In genomic region chr3:94786367-94786835, GRCm38 (mm10) we compare ENCODE assay signal across 8 mouse cellular contexts. TPM values are rescaled to one million over a fixed set of nuclear protein-coding genes. Genes with fewer than 3 reads are reported as not detected.
A peak's percentile ranks its signal among the peaks of the same experiment; 100 is the strongest.
DNase-seq lines count a peak whose midpoint lies in the region; ATAC-seq and TF ChIP-seq lines count a peak whose summit lies in the region.

Gene Cgn, minus strand, starts transcription at chr3:94786492.

- H3K9me3 ChIP-seq in heart, embryonic 11.5 days (replicated peaks; ENCODE audit: control insufficient read depth, low read length), result no peaks in the 10 kb centered on the region
- no peaks in the 10 kb centered on the region for H3K9me3 ChIP-seq in kidney, embryonic 15.5 days (replicated peaks)
- H3K9me3 ChIP-seq in limb, embryonic 15.5 days, result no peaks in the 10 kb centered on the region
- no peaks in the 10 kb centered on the region for H3K9me3 ChIP-seq in midbrain, postnatal 0 days (ENCODE audit: low read length)

- H3K9ac ChIP-seq in heart, embryonic 11.5 days (ENCODE audit: low read depth, low read length), result peak within 1 kb of the TSS; percentile 69
- peak within 1 kb of the TSS; percentile 50 for H3K9ac ChIP-seq in kidney, embryonic 15.5 days
- H3K9ac ChIP-seq in limb, embryonic 15.5 days, result peak within 1 kb of the TSS; percentile 37
- H3K9ac ChIP-seq in midbrain, postnatal 0 days (replicated peaks; ENCODE audit: low read length, poor library complexity, severe bottlenecking), result peak within 1 kb of the TSS; percentile 79

- peak; percentile 96 for DNase-seq in A20 (ENCODE audit: low read depth, low spot score)
- peak; percentile 98 for DNase-seq in midbrain, postnatal 0 days (ENCODE audit: low spot score)
- peak; percentile 67 to 69 for DNase-seq in spleen, postnatal 14 days (ENCODE audit: low spot score in 2 of 2)

- under 1% methylated on average over 35 of the region's 35 CpGs for WGBS in heart, embryonic 11.5 days (ENCODE audit: insufficient replicate concordance)
- WGBS in kidney, embryonic 15.5 days, result under 1% methylated on average over 35 of the region's 35 CpGs
- WGBS in limb, embryonic 15.5 days, result under 1% methylated on average over 35 of the region's 35 CpGs
- WGBS in midbrain, postnatal 0 days, result under 1% methylated on average over 35 of the region's 35 CpGs

- TF ChIP-seq CTCF in bone marrow macrophage, adult 2 months (IDR thresholded peaks at IDR 0.05; ENCODE audit: low read depth, low read length), result no peak
- no peak for TF ChIP-seq CTCF in embryonic fibroblast, embryonic 13.5 days (IDR thresholded peaks at IDR 0.05; ENCODE audit: borderline replicate concordance, insufficient read depth, low read length)
- TF ChIP-seq CTCF in midbrain, postnatal 0 days (IDR thresholded peaks at IDR 0.05), result no peak

- H3K4me3 ChIP-seq in bone marrow macrophage, adult 2 months (ENCODE audit: insufficient read depth, low read length), result peak within 1 kb of the TSS; percentile 64
- H3K4me3 ChIP-seq in embryonic fibroblast, embryonic 13.5 days (ENCODE audit: insufficient read depth, low read length), result peak within 1 kb of the TSS; percentile 62
- peak within 1 kb of the TSS; percentile 56 for H3K4me3 ChIP-seq in heart, embryonic 11.5 days (ENCODE audit: low read depth, low read length)
- peak within 1 kb of the TSS; percentile 67 for H3K4me3 ChIP-seq in kidney, embryonic 15.5 days (replicated peaks)
- H3K4me3 ChIP-seq in limb, embryonic 15.5 days, result peak within 1 kb of the TSS; percentile 51
- H3K4me3 ChIP-seq in midbrain, postnatal 0 days (ENCODE audit: low read depth, low read length), result peak within 1 kb of the TSS; percentile 54

- H3K27ac ChIP-seq in bone marrow macrophage, adult 2 months (ENCODE audit: insufficient read depth, low read depth, low read length), result no peak within 1 kb of the TSS
- no peak within 1 kb of the TSS for H3K27ac ChIP-seq in embryonic fibroblast, embryonic 13.5 days (ENCODE audit: insufficient read depth, low read length)
- H3K27ac ChIP-seq in heart, embryonic 11.5 days (ENCODE audit: low read depth, low read length), result 0 out of 2 replicates have a peak within 1 kb of the TSS, but pooled peaks have one; percentile 24
- H3K27ac ChIP-seq in kidney, embryonic 15.5 days, result peak within 1 kb of the TSS; percentile 62
- peak within 1 kb of the TSS; percentile 30; the same call in 1 of the 2 replicates for H3K27ac ChIP-seq in limb, embryonic 15.5 days
- peak within 1 kb of the TSS; percentile 95 for H3K27ac ChIP-seq in midbrain, postnatal 0 days (ENCODE audit: low read depth, low read length)

- no peak for TF ChIP-seq POLR2A in bone marrow macrophage, adult 2 months (IDR thresholded peaks at IDR 0.05; ENCODE audit: borderline replicate concordance, low read depth, low read length)
- TF ChIP-seq POLR2A in embryonic fibroblast, embryonic 13.5 days (IDR thresholded peaks at IDR 0.05; ENCODE audit: low read depth, low read length), result no peak

- no peaks in the 10 kb centered on the region for H3K4me1 ChIP-seq in bone marrow macrophage, adult 2 months (ENCODE audit: control insufficient read depth, insufficient read depth, low read length)
- peaks cover 2% of the 10 kb centered on the region; the same call in 1 of the 2 replicates for H3K4me1 ChIP-seq in embryonic fibroblast, embryonic 13.5 days (ENCODE audit: control insufficient read depth, insufficient read depth, low read length)
- H3K4me1 ChIP-seq in heart, embryonic 11.5 days (ENCODE audit: control insufficient read depth, insufficient read depth, low read length), result peaks cover 9% of the 10 kb centered on the region
- H3K4me1 ChIP-seq in kidney, embryonic 15.5 days, result peaks cover 32% of the 10 kb centered on the region
- peaks cover 14% of the 10 kb centered on the region for H3K4me1 ChIP-seq in limb, embryonic 15.5 days
- H3K4me1 ChIP-seq in midbrain, postnatal 0 days (ENCODE audit: insufficient read depth, low read length), result no peaks in the 10 kb centered on the region; the same call in 1 of the 2 replicates

- H3K36me3 ChIP-seq in heart, embryonic 11.5 days (ENCODE audit: control insufficient read depth, insufficient read depth, low read length), result no peaks in the 10 kb centered on the region
- H3K36me3 ChIP-seq in kidney, embryonic 15.5 days, result no peaks in the 10 kb centered on the region
- no peaks in the 10 kb centered on the region for H3K36me3 ChIP-seq in limb, embryonic 15.5 days
- no peaks in the 10 kb centered on the region for H3K36me3 ChIP-seq in midbrain, postnatal 0 days (ENCODE audit: insufficient read depth, low read length)

- peak; percentile 87 for ATAC-seq in heart, embryonic 11.5 days (replicated peaks; ENCODE audit: insufficient number of reproducible peaks, low FRiP score, low TSS enrichment)
- ATAC-seq in kidney, embryonic 15.5 days (replicated peaks; ENCODE audit: low FRiP score), result peak; percentile 94
- ATAC-seq in limb, embryonic 15.5 days (ENCODE audit: insufficient number of reproducible peaks, low FRiP score, low TSS enrichment, low read depth), result peak; percentile 94
- ATAC-seq in midbrain, postnatal 0 days (ENCODE audit: low FRiP score), result peak; percentile 95

- peak within 1 kb of the TSS; percentile 97 for H3K4me2 ChIP-seq in heart, embryonic 11.5 days
- peak within 1 kb of the TSS; percentile 79 for H3K4me2 ChIP-seq in kidney, embryonic 15.5 days
- peak within 1 kb of the TSS; percentile 91 for H3K4me2 ChIP-seq in limb, embryonic 15.5 days
- H3K4me2 ChIP-seq in midbrain, postnatal 0 days (ENCODE audit: low read depth, low read length, poor library complexity, severe bottlenecking), result peak within 1 kb of the TSS; percentile 85

- H3K27me3 ChIP-seq in heart, embryonic 11.5 days (ENCODE audit: control insufficient read depth, insufficient read depth, low read length), result peaks cover 12% of the 10 kb centered on the region
- H3K27me3 ChIP-seq in kidney, embryonic 15.5 days, result peaks cover 7% of the 10 kb centered on the region; the same call in 1 of the 2 replicates
- H3K27me3 ChIP-seq in limb, embryonic 15.5 days, result no peaks in the 10 kb centered on the region
- H3K27me3 ChIP-seq in midbrain, postnatal 0 days (ENCODE audit: insufficient read depth, low read length), result no peaks in the 10 kb centered on the region

RNA-seq across cellular contexts. Expression of gene Cgn, which starts in this region (rescaled TPM):
- 0.19 TPM in 1 of 2 replicates, not detected in the other for polyA plus RNA-seq in bone marrow macrophage, adult 2 months (2012; ENCODE audit: insufficient read depth, insufficient read length, missing spikeins)
- polyA plus RNA-seq in embryonic fibroblast, embryonic 13.5 days (2011; ENCODE audit: insufficient read length, low read depth, missing spikeins), result 0.17 TPM in 1 of 2 replicates, not detected in the other
- 1.4 and 2.0 TPM in 2 replicates for polyA plus RNA-seq in heart, embryonic 11.5 days (2014; fragmentation: Nextera tagmentation; extraction: Ambion mirVana)
- 17.0 and 18.3 TPM in 2 replicates for polyA plus RNA-seq in kidney, embryonic 15.5 days (2015; fragmentation: Nextera tagmentation; extraction: Ambion mirVana)
- 16.7 and 16.9 TPM in 2 replicates for polyA plus RNA-seq in limb, embryonic 15.5 days (2015; fragmentation: Nextera tagmentation; extraction: Ambion mirVana)
- total RNA-seq in midbrain, postnatal 0 days (2014; rRNA removed), result 11.6 and 13.6 TPM in 2 replicates
- polyA plus RNA-seq in midbrain, postnatal 0 days (2015; fragmentation: Nextera tagmentation; extraction: Ambion mirVana), result 11.4 and 12.4 TPM in 2 replicates

Comparison
In these comparisons a context has a peak if more than half of its experiments do, and no peak if none do; other contexts are left out.
1. H3K27ac ChIP-seq: peak in heart, embryonic 11.5 days (single experiment), kidney, embryonic 15.5 days (single experiment), limb, embryonic 15.5 days (single experiment) and midbrain, postnatal 0 days (single experiment); none in bone marrow macrophage, adult 2 months (single experiment) and embryonic fibroblast, embryonic 13.5 days (single experiment).
2. Peak in every context shown above with its lines, with median percentiles within 50 percentile points of each other: DNase-seq, H3K4me3 ChIP-seq, ATAC-seq, H3K4me2 ChIP-seq and H3K9ac ChIP-seq.